Mouse (Mus musculus) megakaryocyte, embryonic 14.5 days (primary cell): ENCODE results near the gene Zg16.
"Not testable (repeated sequence)": the region's sequence is repeated elsewhere in the genome, so short reads cannot be mapped to it uniquely, and the experiment has no call there.

ENCODE experiments used
- FLI1 ChIP-seq: IDR thresholded peaks from 2 replicates; pipeline ENCODE4 v1.6.1; 2012; ENCODE audit warnings: low read length, inconsistent platforms, mixed read lengths
- GATA1 ChIP-seq: IDR thresholded peaks from 3 replicates; pipeline ENCODE4 v1.6.1; 2012; ENCODE audit warnings: mixed read lengths, low read length, inconsistent platforms, borderline replicate concordance

- not testable (repeated sequence) for TF ChIP-seq GATA1, FLI1
These were observed 1.4 kb downstream of the Zg16 start for GRCm38 (mm10) chr7:127085751-127086150.
